In the genomic region with DNA sequence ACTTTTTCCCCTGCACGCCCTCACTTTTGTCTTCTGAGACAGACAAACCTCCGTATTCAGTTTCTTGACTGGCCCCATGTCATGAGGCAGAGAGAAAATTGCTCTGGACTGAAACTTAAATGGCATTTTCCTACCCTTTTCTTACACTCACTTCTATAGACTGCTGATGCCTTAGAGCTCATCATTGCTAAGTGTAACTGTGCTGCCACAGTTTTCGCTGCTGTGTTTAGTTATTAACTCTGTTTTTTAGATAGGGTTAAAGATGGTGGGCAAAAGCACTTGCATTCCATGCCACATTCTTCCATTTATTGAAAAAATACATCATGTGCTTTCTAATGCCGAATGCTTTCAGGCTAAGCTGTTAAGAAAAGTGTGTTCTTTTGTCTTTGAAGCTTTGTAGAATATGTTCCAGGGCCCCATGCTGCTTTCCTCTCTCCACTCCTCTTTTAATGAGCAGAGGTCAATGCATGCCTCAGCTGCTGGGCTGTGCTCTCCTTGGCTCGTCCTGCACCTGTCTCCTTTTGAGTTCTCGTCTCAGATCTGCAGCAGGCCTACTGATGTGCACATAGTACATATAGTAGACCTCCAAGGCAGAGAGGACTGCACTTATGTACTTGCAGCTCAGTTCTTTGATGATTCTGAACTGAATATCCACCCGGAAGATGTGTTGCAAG, we compare ENCODE assay signal across 20 mouse cellular contexts.
A peak's percentile ranks its signal among the peaks of the same experiment; 100 is the strongest.
DNase-seq lines count a peak whose midpoint lies in the region; ATAC-seq and TF ChIP-seq lines count a peak whose summit lies in the region.
"Had no signal": no experiment of that assay in that cellular context is flagged by ENCODE, and none has a peak within 500 bp of the region (broad histone marks: within the 10 kb centered on the region; RNA-seq: fewer than 3 reads in every experiment).

No protein-coding gene starts in this region.

- H3K4me1 ChIP-seq in hindbrain, embryonic 14.5 days (replicated peaks; ENCODE audit: control insufficient read depth, insufficient read depth, low read length) = no peaks in the 10 kb centered on the region
- H3K4me1 ChIP-seq in hindbrain, embryonic 12.5 days = 0 out of 2 replicates have a peak, but pooled peaks cover 2% of the 10 kb centered on the region
- no peaks in the 10 kb centered on the region for H3K4me1 ChIP-seq in forebrain, embryonic 16.5 days (replicated peaks; ENCODE audit: control insufficient read depth, insufficient read depth, low read length)
- no peaks in the 10 kb centered on the region; the same call in 1 of the 2 replicates for H3K4me1 ChIP-seq in midbrain, postnatal 0 days (ENCODE audit: insufficient read depth, low read length)
- H3K4me1 ChIP-seq: embryonic facial prominence, embryonic 12.5 days; stomach, embryonic 15.5 days had no signal

- no peak for DNase-seq in hindbrain, embryonic 14.5 days (ENCODE audit: low spot score)
- DNase-seq in embryo, embryonic 10.5 days (ENCODE audit: low spot score) = peak; percentile 33
- DNase-seq in midbrain, postnatal 0 days (ENCODE audit: low spot score) = peak; percentile 2
- DNase-seq in gastrocnemius, adult 2 months = no peak
- no peak for DNase-seq in left cerebral cortex, postnatal 10 days (ENCODE audit: extremely low spot score in 1 of 2, low spot score in 2 of 2)
- no peak for DNase-seq in heart, adult 9 months (ENCODE audit: low spot score in 2 of 2)
- DNase-seq: adrenal gland, postnatal 10 days; cerebellum, adult 9-11 months; heart, adult 2 months; heart, postnatal 10 days; kidney, adult 9 months; liver; lung, adult 2 months had no signal

- ATAC-seq in hindbrain, embryonic 14.5 days (ENCODE audit: low FRiP score) = peak; percentile 57; the same call in 1 of the 2 replicates
- ATAC-seq in hindbrain, embryonic 12.5 days (ENCODE audit: low FRiP score) = no peak
- ATAC-seq in forebrain, embryonic 16.5 days = peak; percentile 68
- no peak for ATAC-seq in midbrain, postnatal 0 days (ENCODE audit: low FRiP score)

- no peak overlapping the region for H3K27ac ChIP-seq in hindbrain, embryonic 14.5 days
- H3K27ac ChIP-seq in hindbrain, embryonic 12.5 days = no peak overlapping the region
- H3K27ac ChIP-seq in forebrain, embryonic 16.5 days (ENCODE audit: low read length) = no peak overlapping the region
- no peak overlapping the region for H3K27ac ChIP-seq in midbrain, postnatal 0 days (ENCODE audit: low read depth, low read length)
- H3K27ac ChIP-seq in gastrocnemius, adult 2 months = no peak overlapping the region
- H3K27ac ChIP-seq: embryonic facial prominence, embryonic 12.5 days; heart, adult 2 months; macrophage; stomach, embryonic 15.5 days had no signal

- intact Hi-C loops in gastrocnemius, adult 2 months (cut with DNase I) = no loop called here
- intact Hi-C loops in left cerebral cortex, postnatal 10 days (cut with DNase I) = no loop called here

- H3K4me2 ChIP-seq in hindbrain, embryonic 14.5 days (replicated peaks) = no peak overlapping the region
- no peak overlapping the region for H3K4me2 ChIP-seq in hindbrain, embryonic 12.5 days (replicated peaks)
- no peak overlapping the region for H3K4me2 ChIP-seq in forebrain, embryonic 16.5 days (ENCODE audit: low read length)
- no peak overlapping the region for H3K4me2 ChIP-seq in midbrain, postnatal 0 days (ENCODE audit: low read depth, low read length, poor library complexity, severe bottlenecking)
- H3K4me2 ChIP-seq: embryonic facial prominence, embryonic 12.5 days; stomach, embryonic 15.5 days had no signal

- H3K9me3 ChIP-seq in hindbrain, embryonic 14.5 days (ENCODE audit: control insufficient read depth, low read length) = no peaks in the 10 kb centered on the region
- no peaks in the 10 kb centered on the region for H3K9me3 ChIP-seq in hindbrain, embryonic 12.5 days (replicated peaks)
- H3K9me3 ChIP-seq in forebrain, embryonic 16.5 days (ENCODE audit: control insufficient read depth, low read length) = no peaks in the 10 kb centered on the region
- H3K9me3 ChIP-seq in midbrain, postnatal 0 days (ENCODE audit: low read length) = no peaks in the 10 kb centered on the region
- H3K9me3 ChIP-seq: embryonic facial prominence, embryonic 12.5 days; G1E; stomach, embryonic 15.5 days had no signal

- TF ChIP-seq CTCF in midbrain, postnatal 0 days (IDR thresholded peaks at IDR 0.05) = no peak
- no peak for TF ChIP-seq CTCF in gastrocnemius, adult 2 months (IDR thresholded peaks at IDR 0.05)

- H3K36me3 ChIP-seq in hindbrain, embryonic 14.5 days (replicated peaks; ENCODE audit: control insufficient read depth, insufficient read depth) = no peaks in the 10 kb centered on the region
- no peaks in the 10 kb centered on the region for H3K36me3 ChIP-seq in hindbrain, embryonic 12.5 days
- H3K36me3 ChIP-seq in forebrain, embryonic 16.5 days (ENCODE audit: control insufficient read depth, insufficient read depth) = no peaks in the 10 kb centered on the region
- no peaks in the 10 kb centered on the region for H3K36me3 ChIP-seq in midbrain, postnatal 0 days (ENCODE audit: insufficient read depth, low read length)
- H3K36me3 ChIP-seq: embryonic facial prominence, embryonic 12.5 days; G1E; stomach, embryonic 15.5 days had no signal

- H3K9ac ChIP-seq in hindbrain, embryonic 14.5 days = no peak overlapping the region
- no peak overlapping the region for H3K9ac ChIP-seq in hindbrain, embryonic 12.5 days
- H3K9ac ChIP-seq in forebrain, embryonic 16.5 days (replicated peaks; ENCODE audit: low read depth, low read length) = no peak overlapping the region
- no peak overlapping the region for H3K9ac ChIP-seq in midbrain, postnatal 0 days (replicated peaks; ENCODE audit: low read length, poor library complexity, severe bottlenecking)
- H3K9ac ChIP-seq: embryonic facial prominence, embryonic 12.5 days; stomach, embryonic 15.5 days had no signal

- no peak overlapping the region for H3K4me3 ChIP-seq in hindbrain, embryonic 14.5 days (replicated peaks; ENCODE audit: low read length)
- H3K4me3 ChIP-seq in hindbrain, embryonic 12.5 days = no peak overlapping the region
- no peak overlapping the region for H3K4me3 ChIP-seq in forebrain, embryonic 16.5 days (replicated peaks; ENCODE audit: low read length)
- no peak overlapping the region for H3K4me3 ChIP-seq in midbrain, postnatal 0 days (ENCODE audit: low read depth, low read length)
- no peak overlapping the region for H3K4me3 ChIP-seq in gastrocnemius, adult 2 months
- H3K4me3 ChIP-seq: embryonic facial prominence, embryonic 12.5 days; heart, adult 2 months; myocyte; stomach, embryonic 15.5 days had no signal

- H3K27me3 ChIP-seq in hindbrain, embryonic 14.5 days (ENCODE audit: control insufficient read depth, insufficient read depth, low read length) = no peaks in the 10 kb centered on the region
- H3K27me3 ChIP-seq in hindbrain, embryonic 12.5 days = no peaks in the 10 kb centered on the region
- no peaks in the 10 kb centered on the region for H3K27me3 ChIP-seq in forebrain, embryonic 16.5 days (replicated peaks; ENCODE audit: control insufficient read depth, insufficient read depth, low read length)
- H3K27me3 ChIP-seq in midbrain, postnatal 0 days (ENCODE audit: insufficient read depth, low read length) = no peaks in the 10 kb centered on the region
- H3K27me3 ChIP-seq: embryonic facial prominence, embryonic 12.5 days; stomach, embryonic 15.5 days had no signal

- WGBS in hindbrain, embryonic 14.5 days = 27% methylated on average over 7 of the region's 7 CpGs
- 24% methylated on average over 7 of the region's 7 CpGs for WGBS in hindbrain, embryonic 12.5 days
- WGBS in forebrain, embryonic 16.5 days = 8% methylated on average over 7 of the region's 7 CpGs
- 17% methylated on average over 7 of the region's 7 CpGs for WGBS in midbrain, postnatal 0 days

Comparison
In these comparisons a context has a peak if more than half of its experiments do, and no peak if none do; other contexts are left out.
1. ATAC-seq: peak in hindbrain, embryonic 14.5 days (single experiment) and forebrain, embryonic 16.5 days (single experiment); none in hindbrain, embryonic 12.5 days (single experiment) and midbrain, postnatal 0 days (single experiment).
2. DNase-seq: peak in embryo, embryonic 10.5 days (single experiment) and midbrain, postnatal 0 days (single experiment); none in hindbrain, embryonic 14.5 days (single experiment), gastrocnemius, adult 2 months (single experiment), left cerebral cortex, postnatal 10 days (0 of 2) and heart, adult 9 months (0 of 2).